Mouse (Mus musculus): ENCODE results near the gene Rab21. TPM values are rescaled to one million over a fixed set of nuclear protein-coding genes. Genes with fewer than 3 reads are reported as not detected.

Rab21 gene
- polyA plus RNA-seq, 1 experiment from 2014 or later = 4.2 TPM

DNA sequence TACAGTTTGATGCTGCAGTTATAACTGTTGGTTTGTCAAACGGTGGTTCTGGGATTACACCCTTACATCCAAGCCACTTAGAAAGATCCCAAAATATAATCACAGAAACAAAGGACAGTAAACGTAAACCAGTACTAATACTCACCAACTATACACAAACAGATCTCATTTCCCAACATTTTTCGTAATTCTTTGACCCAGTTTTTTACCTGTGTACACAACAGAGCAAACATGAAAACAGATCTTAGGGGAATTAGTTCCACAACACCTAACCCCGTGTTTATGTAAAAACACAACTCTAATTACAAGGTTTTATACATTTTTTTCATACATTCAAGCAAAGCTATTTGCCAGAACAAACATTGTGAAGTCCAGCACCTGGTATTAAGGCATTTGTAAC is 16.7 kb downstream of the Rab21 start:
- ATAC-seq (ENCODE audit: low FRiP score, low read depth) = no peak
- 91% methylated on average over 4 of the region's 4 CpGs for WGBS
- H3K36me3 ChIP-seq = peaks cover 54% of the 10 kb centered on the region

DNA sequence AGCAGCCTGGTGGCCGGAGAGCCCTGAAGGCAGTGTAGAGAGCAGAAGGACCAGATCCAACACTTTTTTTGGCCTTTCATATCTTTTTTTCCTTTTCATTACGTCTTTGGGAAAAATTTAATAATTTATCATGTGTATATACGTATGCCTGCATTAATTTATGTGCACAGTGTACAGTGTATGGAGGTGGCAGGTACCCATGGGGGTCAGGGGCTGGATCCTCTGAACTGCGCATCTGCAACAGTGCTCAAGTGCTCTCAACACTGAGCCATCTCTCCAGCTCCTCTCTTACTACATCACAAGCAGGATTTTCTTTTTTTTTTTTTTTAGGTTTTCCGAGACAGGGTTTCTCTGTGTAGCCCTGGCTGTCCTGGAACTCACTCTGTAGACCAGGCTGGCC is 17.8 kb downstream of the Rab21 start:
- WGBS = 93% methylated on average over 5 of the region's 5 CpGs
- no peak overlapping the region for H3K9ac ChIP-seq
- H3K36me3 ChIP-seq = peaks cover 61% of the 10 kb centered on the region
- H3K27me3 ChIP-seq = no peaks in the 10 kb centered on the region
- no peaks in the 10 kb centered on the region for H3K4me1 ChIP-seq
- no peak overlapping the region for H3K4me3 ChIP-seq
- no peak overlapping the region for H3K27ac ChIP-seq
- H3K4me2 ChIP-seq (replicated peaks) = no peak overlapping the region
- no peak for ATAC-seq (ENCODE audit: low FRiP score, low read depth)
- no peaks in the 10 kb centered on the region for H3K9me3 ChIP-seq

More for the DNA sequence above, 16.7 kb downstream of the Rab21 start:
- no peak overlapping the region for H3K27ac ChIP-seq
- no peaks in the 10 kb centered on the region for H3K9me3 ChIP-seq
- H3K4me3 ChIP-seq = no peak overlapping the region
- no peaks in the 10 kb centered on the region for H3K27me3 ChIP-seq
- no peak overlapping the region for H3K9ac ChIP-seq
- H3K4me2 ChIP-seq (replicated peaks) = no peak overlapping the region
- no peaks in the 10 kb centered on the region for H3K4me1 ChIP-seq

DNA sequence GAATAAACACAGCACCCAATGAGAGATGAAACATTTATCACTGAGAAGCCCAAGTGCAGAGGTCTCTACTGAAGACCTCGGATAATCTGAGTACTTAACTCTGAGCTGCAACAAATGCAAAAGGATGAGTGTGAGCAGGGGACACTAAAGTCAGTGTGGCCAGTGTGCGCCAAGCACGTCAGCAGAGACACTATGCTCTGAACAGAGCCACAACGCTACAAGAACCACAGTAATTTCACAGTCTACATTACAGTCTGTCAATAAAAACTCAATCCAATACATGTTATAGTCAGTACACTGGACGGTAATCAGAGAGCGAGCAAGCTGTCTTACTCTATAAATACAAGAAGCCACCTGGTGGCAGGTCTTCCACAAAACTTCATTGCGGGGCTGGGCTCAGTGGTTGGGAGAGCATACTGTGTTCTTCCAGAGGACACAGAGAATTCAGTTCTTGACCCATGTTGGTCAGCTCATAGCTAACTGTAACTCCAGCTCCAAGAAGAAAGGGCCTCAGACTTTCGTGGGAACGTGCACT is 18.9 kb downstream of the Rab21 start:
- WGBS = 77% methylated on average over 9 of the region's 9 CpGs
- no peak overlapping the region for H3K4me2 ChIP-seq (replicated peaks)
- H3K4me3 ChIP-seq = no peak overlapping the region
- no peaks in the 10 kb centered on the region for H3K4me1 ChIP-seq
- H3K9ac ChIP-seq = no peak overlapping the region
- no peaks in the 10 kb centered on the region for H3K9me3 ChIP-seq
- no peak overlapping the region for H3K27ac ChIP-seq
- no peaks in the 10 kb centered on the region for H3K27me3 ChIP-seq
- no peak for ATAC-seq (ENCODE audit: low FRiP score, low read depth)
- H3K36me3 ChIP-seq = peaks cover 65% of the 10 kb centered on the region

DNA sequence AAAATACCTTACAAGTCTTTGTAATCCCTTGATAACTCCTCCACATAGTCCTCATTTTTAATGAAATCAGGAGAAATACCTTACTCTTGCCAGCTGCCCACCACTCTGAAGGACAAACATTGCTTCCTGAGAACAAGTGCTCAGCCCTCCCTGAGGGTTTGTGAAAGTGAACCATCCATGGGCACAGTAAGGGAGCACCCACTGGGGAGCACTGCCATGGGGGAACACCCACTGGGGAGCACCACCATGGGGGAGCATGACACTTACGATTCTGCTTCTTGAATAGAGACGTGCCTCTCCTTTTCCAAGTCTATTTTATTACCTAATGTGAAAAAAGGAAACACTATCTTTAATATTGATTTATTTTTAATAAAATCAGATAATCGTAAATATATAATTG is 20.2 kb downstream of the Rab21 start:
- Histone ChIP-seq H3K4me1 (no peaks in the 10 kb centered on the region), H3K27ac (no peak overlapping the region), H3K9me3 (no peaks in the 10 kb centered on the region), H3K27me3 (no peaks in the 10 kb centered on the region), H3K36me3 (peaks cover 60% of the 10 kb centered on the region), H3K4me3 (no peak overlapping the region), H3K9ac (no peak overlapping the region), H3K4me2 (replicated peaks) (no peak overlapping the region)
- no peak for ATAC-seq (ENCODE audit: low FRiP score, low read depth)
- 86% methylated on average over 3 of the region's 3 CpGs for WGBS

DNA sequence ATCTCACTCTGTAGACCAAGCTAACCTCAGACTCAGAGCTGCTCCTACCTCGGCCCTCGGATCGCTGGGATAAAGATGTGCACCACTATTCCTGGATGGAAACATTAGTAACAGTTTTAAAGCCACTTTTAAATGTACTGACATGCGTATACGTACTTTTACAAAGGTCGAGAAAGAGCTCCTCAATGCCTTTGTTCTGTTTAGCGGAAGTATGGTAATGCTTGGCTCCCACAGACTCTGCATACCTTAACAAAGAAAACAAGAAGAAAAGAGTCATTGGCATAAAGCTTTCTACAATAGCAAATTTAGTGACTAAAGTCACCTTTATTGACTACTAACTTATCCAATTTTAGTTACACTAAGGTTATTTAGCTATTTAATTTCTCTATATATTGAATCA is 20.7 kb downstream of the Rab21 start:
- no peaks in the 10 kb centered on the region for H3K9me3 ChIP-seq
- peaks cover 60% of the 10 kb centered on the region for H3K36me3 ChIP-seq
- H3K4me1 ChIP-seq = no peaks in the 10 kb centered on the region
- no peak overlapping the region for H3K9ac ChIP-seq
- no peaks in the 10 kb centered on the region for H3K27me3 ChIP-seq
- no peak overlapping the region for H3K4me3 ChIP-seq
- WGBS = 95% methylated on average over 7 of the region's 7 CpGs
- H3K4me2 ChIP-seq (replicated peaks) = no peak overlapping the region
- H3K27ac ChIP-seq = no peak overlapping the region
- no peak for ATAC-seq (ENCODE audit: low FRiP score, low read depth)

DNA sequence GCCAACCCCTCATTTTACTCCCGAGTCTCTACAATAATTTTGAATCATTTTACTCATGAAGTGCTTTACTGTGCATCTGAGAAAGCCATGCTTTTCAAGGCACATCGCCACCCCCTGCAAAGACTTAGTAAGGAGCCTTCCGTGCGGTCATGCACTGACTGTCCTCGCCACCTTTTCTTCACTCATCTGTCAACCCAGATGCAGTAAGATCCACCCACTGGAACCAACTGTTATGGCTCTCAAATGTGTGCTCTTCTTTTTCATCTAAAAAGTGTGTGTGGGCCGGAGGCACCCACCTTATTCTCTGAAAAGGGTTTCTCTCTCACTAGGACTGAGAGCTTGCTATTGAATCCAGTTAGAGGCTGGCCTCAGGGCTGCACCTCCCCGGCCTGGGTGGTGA is 21.4 kb downstream of the Rab21 start:
- no peak overlapping the region for H3K4me2 ChIP-seq (replicated peaks)
- no peaks in the 10 kb centered on the region for H3K27me3 ChIP-seq
- no peak for ATAC-seq (ENCODE audit: low FRiP score, low read depth)
- H3K4me1 ChIP-seq = no peaks in the 10 kb centered on the region
- no peak overlapping the region for H3K4me3 ChIP-seq
- H3K27ac ChIP-seq = no peak overlapping the region
- 90% methylated on average over 7 of the region's 7 CpGs for WGBS
- no peak overlapping the region for H3K9ac ChIP-seq
- H3K9me3 ChIP-seq = no peaks in the 10 kb centered on the region
- peaks cover 63% of the 10 kb centered on the region for H3K36me3 ChIP-seq

DNA sequence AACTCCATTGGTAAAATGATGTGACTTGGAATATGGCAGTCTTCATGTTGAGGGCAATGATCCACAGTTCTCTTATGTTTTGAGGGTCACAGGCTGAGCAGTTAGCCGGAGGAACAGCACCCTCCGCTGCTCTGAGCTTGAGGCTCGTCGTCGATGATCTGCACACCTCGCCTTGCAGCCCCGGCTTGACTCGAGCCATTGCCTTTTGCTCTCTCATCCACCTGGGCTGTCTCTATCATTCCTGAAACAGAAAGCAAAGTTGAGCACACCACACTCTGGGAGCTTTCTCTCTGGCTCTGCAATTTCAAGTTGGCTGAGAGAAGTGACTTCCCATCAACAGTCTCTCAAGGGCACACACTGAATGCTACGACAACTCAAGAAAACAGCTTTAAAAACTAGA is 24.7 kb downstream of the Rab21 start:
- H3K27me3 ChIP-seq = no peaks in the 10 kb centered on the region
- H3K4me2 ChIP-seq (replicated peaks) = no peak overlapping the region
- H3K9ac ChIP-seq = no peak overlapping the region
- H3K4me3 ChIP-seq = no peak overlapping the region
- H3K4me1 ChIP-seq = no peaks in the 10 kb centered on the region
- no peak overlapping the region for H3K27ac ChIP-seq
- H3K9me3 ChIP-seq = no peaks in the 10 kb centered on the region
- 94% methylated on average over 9 of the region's 9 CpGs for WGBS
- ATAC-seq (ENCODE audit: low FRiP score, low read depth) = no peak
- peaks cover 76% of the 10 kb centered on the region for H3K36me3 ChIP-seq

DNA sequence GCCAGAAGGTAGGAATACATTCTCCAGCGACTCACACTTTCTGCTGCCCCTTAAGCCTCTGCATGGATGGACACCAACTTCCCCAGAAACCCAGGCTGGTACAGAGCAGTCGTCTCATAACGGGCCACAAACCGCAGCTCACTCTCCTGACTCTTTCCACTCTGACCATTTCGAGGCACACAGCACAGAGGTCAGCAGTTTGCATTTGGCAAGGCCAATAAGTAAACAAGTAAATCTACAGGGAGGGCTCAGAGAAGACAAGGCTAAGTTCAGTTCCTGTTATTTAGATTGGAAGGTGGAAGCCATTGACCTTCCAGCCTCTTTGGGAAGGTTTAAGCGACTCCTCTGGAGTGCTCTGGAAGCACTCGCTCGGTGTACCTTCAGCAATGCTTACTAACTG is 26.5 kb downstream of the Rab21 start:
- no peaks in the 10 kb centered on the region for H3K27me3 ChIP-seq
- 91% methylated on average over 8 of the region's 8 CpGs for WGBS
- H3K4me1 ChIP-seq = no peaks in the 10 kb centered on the region
- no peak overlapping the region for H3K9ac ChIP-seq
- no peak overlapping the region for H3K27ac ChIP-seq
- no peak for ATAC-seq (ENCODE audit: low FRiP score, low read depth)
- no peaks in the 10 kb centered on the region for H3K9me3 ChIP-seq
- peaks cover 64% of the 10 kb centered on the region for H3K36me3 ChIP-seq
- H3K4me3 ChIP-seq = no peak overlapping the region
- no peak overlapping the region for H3K4me2 ChIP-seq (replicated peaks)

DNA sequence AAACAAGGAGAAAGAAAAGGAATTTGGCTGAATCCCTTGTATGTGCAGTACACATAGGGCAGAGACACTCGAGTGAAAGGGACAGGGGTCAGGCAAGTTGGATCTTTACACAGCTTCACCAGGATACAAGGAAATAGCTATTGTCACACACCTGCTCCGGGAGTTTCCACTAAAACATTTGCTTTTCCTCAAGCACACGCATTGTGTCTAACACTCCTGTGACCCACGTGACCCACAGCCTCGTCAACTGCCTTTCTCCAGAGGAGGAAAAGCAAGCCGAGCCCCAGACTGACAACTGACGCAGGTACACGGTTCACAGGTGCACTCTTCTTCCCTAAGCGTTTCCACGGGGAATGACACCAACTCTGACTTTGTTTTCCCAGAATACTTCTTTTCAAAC is 31.2 kb downstream of the Rab21 start:
- Histone ChIP-seq H3K9me3 (no peaks in the 10 kb centered on the region), H3K4me3 (no peak overlapping the region), H3K27ac (no peak overlapping the region), H3K4me1 (no peaks in the 10 kb centered on the region), H3K4me2 (replicated peaks) (no peak overlapping the region), H3K9ac (no peak overlapping the region), H3K27me3 (no peaks in the 10 kb centered on the region), H3K36me3 (peaks cover 26% of the 10 kb centered on the region)
- WGBS = 71% methylated on average over 10 of the region's 10 CpGs
- ATAC-seq (ENCODE audit: low FRiP score, low read depth) = no peak

DNA sequence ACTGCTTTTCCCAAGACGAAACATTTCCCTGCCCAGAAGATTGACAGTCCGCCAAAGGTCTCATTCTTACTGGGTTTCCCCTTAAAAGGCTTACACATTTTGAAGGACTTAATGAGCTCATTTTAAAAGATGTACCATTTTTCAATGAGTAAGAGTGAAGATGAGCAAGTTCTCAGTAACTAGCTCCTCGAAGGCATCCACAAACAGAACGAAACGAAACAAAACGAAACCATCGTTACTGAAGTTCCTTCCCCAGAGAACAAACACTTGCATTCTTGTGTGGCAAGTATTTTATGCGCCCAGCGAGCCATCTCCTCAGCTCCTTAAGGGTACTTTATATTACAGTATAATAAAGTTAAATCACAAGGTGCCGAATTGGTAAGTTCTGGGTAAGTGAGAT is 34.0 kb downstream of the Rab21 start:
- no peak overlapping the region for H3K9ac ChIP-seq
- no peak overlapping the region for H3K27ac ChIP-seq
- no peaks in the 10 kb centered on the region for H3K27me3 ChIP-seq
- H3K9me3 ChIP-seq = no peaks in the 10 kb centered on the region
- no peaks in the 10 kb centered on the region for H3K4me1 ChIP-seq
- ATAC-seq (ENCODE audit: low FRiP score, low read depth) = no peak
- peaks cover 5% of the 10 kb centered on the region for H3K36me3 ChIP-seq
- WGBS = 89% methylated on average over 10 of the region's 10 CpGs
- no peak overlapping the region for H3K4me2 ChIP-seq (replicated peaks)
- H3K4me3 ChIP-seq = no peak overlapping the region

DNA sequence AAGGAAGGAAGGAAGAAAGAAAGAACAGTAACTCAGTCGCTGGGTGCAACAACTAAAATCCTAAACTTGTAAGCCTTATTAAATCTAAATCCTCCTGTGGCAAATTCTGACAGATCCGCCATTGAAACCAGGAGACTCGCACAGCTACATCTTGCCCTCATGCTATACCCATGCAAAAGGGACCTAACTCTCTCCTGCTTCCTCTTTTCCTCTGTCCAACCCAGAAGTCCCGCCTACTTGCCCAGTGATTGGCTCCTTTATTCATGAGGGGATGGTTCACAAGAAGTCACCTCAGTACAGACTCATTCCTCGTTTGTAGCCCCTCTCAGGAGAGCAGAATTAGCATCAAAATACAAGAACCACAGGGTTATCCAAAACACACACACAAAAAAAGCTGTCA is 43.7 kb downstream of the Rab21 start:
- Histone ChIP-seq H3K4me3 (no peak overlapping the region), H3K27ac (no peak overlapping the region), H3K27me3 (no peaks in the 10 kb centered on the region), H3K36me3 (no peaks in the 10 kb centered on the region), H3K9me3 (no peaks in the 10 kb centered on the region), H3K4me2 (replicated peaks) (no peak overlapping the region), H3K4me1 (no peaks in the 10 kb centered on the region), H3K9ac (no peak overlapping the region)
- WGBS = 53% methylated on average over 5 of the region's 5 CpGs
- ATAC-seq (ENCODE audit: low FRiP score, low read depth) = no peak

DNA sequence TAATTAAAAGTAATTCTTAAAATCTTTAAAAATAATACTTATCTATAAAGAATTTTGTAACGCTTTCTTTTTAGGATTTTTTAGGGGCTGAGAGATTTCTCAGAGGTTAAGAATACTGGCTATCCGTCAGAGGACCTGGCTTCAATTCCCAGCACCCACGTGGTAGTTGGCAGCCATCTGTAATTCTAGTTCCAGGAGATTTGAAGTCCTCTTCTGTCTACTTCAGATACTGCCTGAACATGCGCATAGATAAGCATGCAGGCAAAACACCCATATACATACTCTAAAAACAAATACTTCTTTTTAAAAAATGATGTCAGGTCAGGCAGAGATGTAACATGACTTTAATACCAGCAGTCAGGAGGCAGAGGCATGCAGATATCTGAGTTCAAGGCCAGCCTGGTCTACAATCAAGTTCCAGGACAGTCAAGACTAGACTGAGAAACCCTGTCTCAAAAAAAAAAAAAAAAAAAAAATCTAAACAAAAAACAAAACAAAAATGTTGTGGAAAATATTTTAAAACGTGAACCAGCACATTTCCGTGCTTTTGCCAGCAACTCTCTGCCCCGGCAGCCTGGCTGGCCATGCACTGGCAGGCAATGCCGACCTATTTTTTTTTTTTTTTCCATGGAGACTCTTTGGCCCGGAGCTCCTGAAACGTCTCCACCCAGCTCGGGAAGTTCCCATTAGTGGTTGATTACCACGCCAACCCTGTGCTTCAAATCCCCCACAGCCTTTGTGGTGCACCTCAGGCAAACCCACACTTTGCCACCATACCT is 44.6 kb downstream of the Rab21 start:
- 86% methylated on average over 12 of the region's 12 CpGs for WGBS
- H3K9ac ChIP-seq = no peak overlapping the region
- H3K27me3 ChIP-seq = no peaks in the 10 kb centered on the region
- H3K9me3 ChIP-seq = no peaks in the 10 kb centered on the region
- no peaks in the 10 kb centered on the region for H3K36me3 ChIP-seq
- ATAC-seq (ENCODE audit: low FRiP score, low read depth) = no peak
- no peak overlapping the region for H3K27ac ChIP-seq
- no peak overlapping the region for H3K4me2 ChIP-seq (replicated peaks)
- H3K4me1 ChIP-seq = no peaks in the 10 kb centered on the region
- H3K4me3 ChIP-seq = no peak overlapping the region

Data from limb, embryonic 13.5 days (tissue).